Comparison of ENCODE assay signal across 27 mouse cellular contexts in genomic region chr9:92671966-92672365, GRCm38 (mm10).
"Had no signal": no experiment of that assay in that cellular context is flagged by ENCODE, and none has a peak within 500 bp of the region (broad histone marks: within the 10 kb centered on the region; RNA-seq: fewer than 3 reads in every experiment).

No protein-coding gene starts in this region.

- H3K4me3 ChIP-seq: heart, adult 2 months; heart, embryonic 13.5 days; heart, embryonic 15.5 days; hindbrain, embryonic 13.5 days; hindbrain, embryonic 15.5 days; kidney, embryonic 15.5 days; limb, embryonic 13.5 days; limb, embryonic 15.5 days; liver, embryonic 12.5 days had no signal

- H3K9ac ChIP-seq: heart, embryonic 13.5 days; heart, embryonic 15.5 days; hindbrain, embryonic 13.5 days; hindbrain, embryonic 15.5 days; kidney, embryonic 15.5 days; limb, embryonic 13.5 days; limb, embryonic 15.5 days; liver, embryonic 12.5 days; liver, embryonic 14.5 days had no signal

- H3K27me3 ChIP-seq: heart, embryonic 13.5 days; heart, embryonic 15.5 days; hindbrain, embryonic 13.5 days; hindbrain, embryonic 15.5 days; kidney, embryonic 15.5 days; limb, embryonic 13.5 days; limb, embryonic 15.5 days; liver, embryonic 12.5 days had no signal

- H3K27ac ChIP-seq: heart, adult 2 months; heart, embryonic 13.5 days; heart, embryonic 15.5 days; hindbrain, embryonic 13.5 days; hindbrain, embryonic 15.5 days; hindbrain, postnatal 0 days; kidney, embryonic 15.5 days; kidney, postnatal 0 days; limb, embryonic 13.5 days; limb, embryonic 15.5 days; liver, embryonic 12.5 days; liver, embryonic 14.5 days had no signal

- H3K4me1 ChIP-seq: heart, embryonic 13.5 days; heart, embryonic 15.5 days; hindbrain, embryonic 13.5 days; hindbrain, embryonic 15.5 days; kidney, embryonic 15.5 days; limb, embryonic 15.5 days; liver, embryonic 12.5 days had no signal

- H3K36me3 ChIP-seq: heart, embryonic 13.5 days; heart, embryonic 15.5 days; hindbrain, embryonic 13.5 days; hindbrain, embryonic 15.5 days; kidney, embryonic 15.5 days; limb, embryonic 13.5 days; limb, embryonic 15.5 days; liver, embryonic 12.5 days had no signal

- H3K9me3 ChIP-seq: heart, embryonic 15.5 days; hindbrain, embryonic 15.5 days; kidney, embryonic 15.5 days; limb, embryonic 13.5 days; limb, embryonic 15.5 days; liver, embryonic 12.5 days had no signal

- H3K4me2 ChIP-seq: heart, embryonic 11.5 days; heart, embryonic 13.5 days; heart, embryonic 15.5 days; hindbrain, embryonic 13.5 days; hindbrain, embryonic 15.5 days; kidney, embryonic 15.5 days; limb, embryonic 13.5 days; limb, embryonic 15.5 days; liver, embryonic 12.5 days had no signal

- DNase-seq: gastrocnemius, postnatal 14 days; gastrocnemius, postnatal 36 days; heart, adult 11 months; heart, adult 2 months; heart, postnatal 14 days; heart, postnatal 36 days; kidney, adult 11 months; kidney, adult 2 months; kidney, adult 9 months; kidney, postnatal 14 days; kidney, postnatal 36 days; layer of hippocampus, adult 9-11 months; layer of hippocampus, postnatal 36 days; left cerebral cortex, postnatal 4 days had no signal

- ATAC-seq: hindbrain, postnatal 0 days; intestine, embryonic 16.5 days; liver, embryonic 12.5 days had no signal
